Mouse (Mus musculus): ENCODE measurements around the gene Cfap43.

Gene Cfap43

DNA sequence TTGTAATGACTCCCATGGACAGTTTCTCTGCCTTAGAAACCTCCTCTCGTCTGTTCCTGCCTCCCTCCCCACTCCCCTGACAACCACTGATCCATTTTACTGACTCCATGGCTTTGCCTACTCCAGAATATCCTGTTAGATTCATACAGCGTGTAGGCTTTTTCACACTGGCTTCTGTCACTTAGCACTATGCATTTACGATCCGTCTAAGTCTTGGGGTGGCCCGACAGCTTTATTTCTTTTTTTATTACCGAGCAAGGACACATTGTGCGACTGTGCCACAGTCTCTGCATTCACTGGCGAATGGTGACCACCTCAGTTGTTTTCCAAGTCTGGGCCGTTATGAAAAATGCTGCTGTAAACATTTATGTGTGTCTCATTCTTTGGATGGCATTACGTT lies 120.5 kb downstream of the Cfap43 start:
- Histone ChIP-seq H3K4me3 (replicated peaks; ENCODE audit: low read length) (no peak overlapping the region), H3K9me3 (ENCODE audit: low read length) (no peaks in the 10 kb centered on the region), H3K36me3 (ENCODE audit: insufficient read depth, low read length) (no peaks in the 10 kb centered on the region), H3K27me3 (ENCODE audit: insufficient read depth, low read length) (peaks cover 11% of the 10 kb centered on the region), H3K4me1 (replicated peaks; ENCODE audit: low read depth, low read length) (peaks cover 30% of the 10 kb centered on the region)
- no peak for TF ChIP-seq POU5F1 (IDR thresholded peaks at IDR 0.05; ENCODE audit: borderline replicate concordance, low read length)
- no peak for TF ChIP-seq NANOG (IDR thresholded peaks at IDR 0.05; ENCODE audit: borderline replicate concordance, low read length)
- TF ChIP-seq CTCF (conservative IDR thresholded peaks at IDR 0.05; ENCODE audit: low read length), result no peak

DNA sequence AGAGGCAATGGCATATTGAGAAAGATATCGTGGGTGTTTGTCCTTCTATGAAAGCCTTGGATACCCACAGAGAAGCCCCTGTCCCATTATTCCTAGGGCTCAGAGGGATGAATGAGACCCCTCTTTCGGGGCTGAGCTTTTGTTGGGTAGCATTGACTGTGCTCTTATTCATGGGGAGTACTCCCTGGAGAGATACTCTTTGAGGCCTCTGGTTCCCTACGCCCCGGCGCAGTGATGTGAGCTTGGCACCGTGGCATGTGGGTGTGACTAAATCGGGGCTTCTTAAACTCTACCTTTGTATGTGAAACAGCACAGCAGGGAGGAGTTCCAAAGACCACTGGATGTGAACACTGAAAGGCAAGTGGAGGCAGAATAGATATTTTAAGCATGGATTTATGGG lies 122.4 kb downstream of the Cfap43 start:
- Histone ChIP-seq H3K9me3 (ENCODE audit: low read length) (no peaks in the 10 kb centered on the region), H3K4me1 (replicated peaks; ENCODE audit: low read depth, low read length) (peaks cover 36% of the 10 kb centered on the region), H3K4me3 (replicated peaks; ENCODE audit: low read length) (no peak overlapping the region), H3K36me3 (ENCODE audit: insufficient read depth, low read length) (no peaks in the 10 kb centered on the region), H3K27me3 (ENCODE audit: insufficient read depth, low read length) (peaks cover 11% of the 10 kb centered on the region)
- TF ChIP-seq CTCF (conservative IDR thresholded peaks at IDR 0.05; ENCODE audit: low read length), result no peak
- no peak for TF ChIP-seq POU5F1 (IDR thresholded peaks at IDR 0.05; ENCODE audit: borderline replicate concordance, low read length)
- no peak for TF ChIP-seq NANOG (IDR thresholded peaks at IDR 0.05; ENCODE audit: borderline replicate concordance, low read length)

GRCm38 (mm10) chr19:47795009-47795728 lies 123.9 kb downstream of the Cfap43 start:
- no peaks in the 10 kb centered on the region for H3K9me3 ChIP-seq (ENCODE audit: low read length)
- H3K4me3 ChIP-seq (replicated peaks; ENCODE audit: low read length), result peak overlapping the region; percentile 46
- peaks cover 9% of the 10 kb centered on the region for H3K27me3 ChIP-seq (ENCODE audit: insufficient read depth, low read length)

DNA sequence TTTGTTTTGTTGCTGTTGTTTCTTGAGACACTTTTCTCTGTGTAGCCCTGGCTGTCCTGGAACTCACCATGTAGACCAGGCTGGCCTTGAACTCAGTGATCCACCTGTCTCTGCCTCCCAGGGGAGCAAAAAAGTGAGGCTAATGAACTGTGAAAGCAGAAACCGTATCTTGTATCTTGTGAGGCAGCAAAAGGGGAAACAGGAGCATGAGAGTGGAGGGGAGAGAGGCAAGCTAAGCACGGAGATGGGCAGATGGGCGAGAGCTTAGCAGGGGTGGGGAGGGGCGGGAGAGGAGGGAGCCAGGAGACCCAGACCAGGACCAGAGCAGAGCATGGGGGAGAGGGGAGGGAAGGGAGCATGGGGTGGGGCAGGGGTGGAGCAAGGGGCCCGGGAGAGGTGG lies 124.8 kb downstream of the Cfap43 start:
- Histone ChIP-seq H3K9me3 (ENCODE audit: low read length) (no peaks in the 10 kb centered on the region), H3K4me3 (replicated peaks; ENCODE audit: low read length) (no peak overlapping the region), H3K36me3 (ENCODE audit: insufficient read depth, low read length) (no peaks in the 10 kb centered on the region), H3K27me3 (ENCODE audit: insufficient read depth, low read length) (0 out of 2 replicates have a peak, but pooled peaks cover 8% of the 10 kb centered on the region), H3K4me1 (replicated peaks; ENCODE audit: low read depth, low read length) (peaks cover 50% of the 10 kb centered on the region)
- TF ChIP-seq POU5F1 (IDR thresholded peaks at IDR 0.05; ENCODE audit: borderline replicate concordance, low read length), result no peak
- no peak for TF ChIP-seq CTCF (conservative IDR thresholded peaks at IDR 0.05; ENCODE audit: low read length)
- TF ChIP-seq NANOG (IDR thresholded peaks at IDR 0.05; ENCODE audit: borderline replicate concordance, low read length), result no peak

More at GRCm38 (mm10) chr19:47795009-47795728, 123.9 kb downstream of the Cfap43 start:
- no peaks in the 10 kb centered on the region for H3K36me3 ChIP-seq (ENCODE audit: insufficient read depth, low read length)
- peaks cover 42% of the 10 kb centered on the region for H3K4me1 ChIP-seq (replicated peaks; ENCODE audit: low read depth, low read length)
- TF ChIP-seq CTCF (conservative IDR thresholded peaks at IDR 0.05; ENCODE audit: low read length) (peak; percentile 82), NANOG (IDR thresholded peaks at IDR 0.05; ENCODE audit: borderline replicate concordance, low read length) (no peak), POU5F1 (IDR thresholded peaks at IDR 0.05; ENCODE audit: borderline replicate concordance, low read length) (no peak)

GRCm38 (mm10) chr19:47790316-47791020 lies 128.6 kb downstream of the Cfap43 start:
- Histone ChIP-seq H3K4me3 (replicated peaks; ENCODE audit: low read length) (peak overlapping the region; percentile 66; the same call in 1 of the 2 replicates), H3K4me1 (replicated peaks; ENCODE audit: low read depth, low read length) (peaks cover 39% of the 10 kb centered on the region), H3K9me3 (ENCODE audit: low read length) (no peaks in the 10 kb centered on the region), H3K36me3 (ENCODE audit: insufficient read depth, low read length) (no peaks in the 10 kb centered on the region), H3K27me3 (ENCODE audit: insufficient read depth, low read length) (peaks cover 3% of the 10 kb centered on the region; the same call in 1 of the 2 replicates)
- TF ChIP-seq NANOG (IDR thresholded peaks at IDR 0.05; ENCODE audit: borderline replicate concordance, low read length) (no peak), CTCF (conservative IDR thresholded peaks at IDR 0.05; ENCODE audit: low read length) (no peak), POU5F1 (IDR thresholded peaks at IDR 0.05; ENCODE audit: borderline replicate concordance, low read length) (no peak)

DNA sequence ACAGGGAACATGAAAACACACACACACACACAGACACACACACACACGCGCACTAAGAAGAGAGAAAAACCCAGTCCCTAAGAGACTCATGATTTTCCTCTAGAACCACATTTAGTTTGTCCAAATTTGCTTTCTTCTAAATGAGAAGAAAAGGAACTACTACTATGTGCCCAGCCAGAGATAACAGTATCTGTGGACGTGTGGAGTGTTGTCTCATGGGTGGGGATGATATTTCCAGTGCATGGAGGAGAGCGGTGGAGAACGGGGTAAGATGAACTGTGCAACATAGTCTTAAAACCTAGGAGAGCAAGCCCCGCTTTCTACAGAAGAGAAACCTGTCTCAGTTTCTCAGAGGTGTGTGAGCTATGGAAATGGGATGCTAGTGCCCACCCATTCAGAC lies 135.2 kb downstream of the Cfap43 start:
- Histone ChIP-seq H3K27me3 (ENCODE audit: insufficient read depth, low read length) (peaks cover 3% of the 10 kb centered on the region; the same call in 1 of the 2 replicates), H3K9me3 (ENCODE audit: low read length) (no peaks in the 10 kb centered on the region), H3K4me1 (replicated peaks; ENCODE audit: low read depth, low read length) (peaks cover 8% of the 10 kb centered on the region), H3K36me3 (ENCODE audit: insufficient read depth, low read length) (no peaks in the 10 kb centered on the region), H3K4me3 (replicated peaks; ENCODE audit: low read length) (no peak overlapping the region)
- TF ChIP-seq POU5F1 (IDR thresholded peaks at IDR 0.05; ENCODE audit: borderline replicate concordance, low read length) (no peak), NANOG (IDR thresholded peaks at IDR 0.05; ENCODE audit: borderline replicate concordance, low read length) (no peak), CTCF (conservative IDR thresholded peaks at IDR 0.05; ENCODE audit: low read length) (no peak)

DNA sequence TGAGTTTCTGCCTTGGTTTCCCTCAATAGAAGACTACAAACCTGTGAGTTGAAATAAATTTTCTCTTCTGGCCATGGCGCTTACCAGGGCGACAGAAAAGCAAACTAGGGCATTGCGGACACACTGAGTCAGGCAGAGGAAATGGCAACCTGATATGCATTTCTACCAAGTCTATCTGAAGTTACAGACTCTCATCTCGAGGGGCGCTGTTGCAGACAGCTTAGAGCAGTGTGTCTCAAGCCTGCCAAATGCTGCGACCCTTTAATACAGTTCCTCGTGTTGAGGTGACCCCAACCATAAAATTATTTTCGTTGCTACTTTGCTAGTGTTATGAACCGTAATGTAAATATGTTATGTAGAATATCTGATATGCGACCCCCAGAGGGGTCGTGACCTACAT lies 138.1 kb downstream of the Cfap43 start:
- no peak for TF ChIP-seq POU5F1 (IDR thresholded peaks at IDR 0.05; ENCODE audit: borderline replicate concordance, low read length)
- peak; percentile 38 for TF ChIP-seq CTCF (conservative IDR thresholded peaks at IDR 0.05; ENCODE audit: low read length)
- TF ChIP-seq NANOG (IDR thresholded peaks at IDR 0.05; ENCODE audit: borderline replicate concordance, low read length), result no peak
- Histone ChIP-seq H3K27me3 (ENCODE audit: insufficient read depth, low read length) (no peaks in the 10 kb centered on the region), H3K9me3 (ENCODE audit: low read length) (no peaks in the 10 kb centered on the region), H3K4me1 (replicated peaks; ENCODE audit: low read depth, low read length) (peaks cover 6% of the 10 kb centered on the region), H3K36me3 (ENCODE audit: insufficient read depth, low read length) (no peaks in the 10 kb centered on the region), H3K4me3 (replicated peaks; ENCODE audit: low read length) (no peak overlapping the region)

GRCm38 (mm10) chr19:47780145-47780544 lies 138.9 kb downstream of the Cfap43 start:
- TF ChIP-seq CTCF (conservative IDR thresholded peaks at IDR 0.05; ENCODE audit: low read length) (no peak), POU5F1 (IDR thresholded peaks at IDR 0.05; ENCODE audit: borderline replicate concordance, low read length) (no peak), NANOG (IDR thresholded peaks at IDR 0.05; ENCODE audit: borderline replicate concordance, low read length) (no peak)

More at GRCm38 (mm10) chr19:47780145-47780544, 138.9 kb downstream of the Cfap43 start:
- peaks cover 6% of the 10 kb centered on the region for H3K4me1 ChIP-seq (replicated peaks; ENCODE audit: low read depth, low read length)
- H3K27me3 ChIP-seq (ENCODE audit: insufficient read depth, low read length), result no peaks in the 10 kb centered on the region
- H3K4me3 ChIP-seq (replicated peaks; ENCODE audit: low read length), result no peak overlapping the region
- H3K9me3 ChIP-seq (ENCODE audit: low read length), result no peaks in the 10 kb centered on the region
- no peaks in the 10 kb centered on the region for H3K36me3 ChIP-seq (ENCODE audit: insufficient read depth, low read length)

All from E14TG2a.4 (cell line).